Mouse (Mus musculus): ENCODE measurements at regions not wholly inside any gene's neighbourhood (a gene's known extent, or its start where the extent isn't known, plus 50 kb on each side); places are given as distances from the start of the nearest gene placed in this dataset.

DNA sequence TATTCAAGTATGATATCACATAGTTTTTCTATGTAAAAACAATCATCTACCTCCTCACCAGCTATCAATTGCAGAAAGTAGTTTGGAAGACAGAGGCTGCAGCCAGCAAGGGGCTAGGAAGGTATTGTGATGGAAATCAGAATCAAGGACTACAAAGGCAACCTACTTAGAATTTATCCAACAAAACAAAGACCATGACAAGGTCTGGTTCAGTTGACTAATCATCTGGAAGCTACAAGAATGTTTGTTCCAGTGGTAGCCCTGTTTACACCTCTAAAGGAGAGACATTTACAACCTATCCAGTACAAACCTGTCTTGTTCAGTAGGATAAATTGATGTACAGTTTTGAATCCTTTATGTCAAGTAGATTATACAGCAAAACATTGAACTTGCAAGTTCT is 2890.5 kb upstream of the Gm12353 start:
- TF ChIP-seq POLR2A (IDR thresholded peaks at IDR 0.05; ENCODE audit: low read depth, low read length) = no peak
- TF ChIP-seq MAX (IDR thresholded peaks at IDR 0.05; ENCODE audit: low read length) = no peak
- TF ChIP-seq ETS1 (conservative IDR thresholded peaks at IDR 0.05; ENCODE audit: low read depth, low read length) = no peak
- TF ChIP-seq EP300 (IDR thresholded peaks at IDR 0.05; ENCODE audit: low read length) = no peak
- no peak for TF ChIP-seq CTCF (conservative IDR thresholded peaks at IDR 0.05 in 1 of 2, IDR thresholded peaks at IDR 0.05 in 1 of 2; ENCODE audit: low read depth in 2 of 2, low read length in 2 of 2)

Data from CH12.LX (cell line).